Mouse (Mus musculus): ENCODE data around the gene Stmnd1. TPM values are rescaled to one million over a fixed set of nuclear protein-coding genes. Genes with fewer than 3 reads are reported as not detected.
"Not testable (repeated sequence)": the region's sequence is repeated elsewhere in the genome, so short reads cannot be mapped to it uniquely, and the experiment has no call there.

Stmnd1 gene
- polyA plus RNA-seq, 1 experiment from 2014 or later: not detected

DNA sequence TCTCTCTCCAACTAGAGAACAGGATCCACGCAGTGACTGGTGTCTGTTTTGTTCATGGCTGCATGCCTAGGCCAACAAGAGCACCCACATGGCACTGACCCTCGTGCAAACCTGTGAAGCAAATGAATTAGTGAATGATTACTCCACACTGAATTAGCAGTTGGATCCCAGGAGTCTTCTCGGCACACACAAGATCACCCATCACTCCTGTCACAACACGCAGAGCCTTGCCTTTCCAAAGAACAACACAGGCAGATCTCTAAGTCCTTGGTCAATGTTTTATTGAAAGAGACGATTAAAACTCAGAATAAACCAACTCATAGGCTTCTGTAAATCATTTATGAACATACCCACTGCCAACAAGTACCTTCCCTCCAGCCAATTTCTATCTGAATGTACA is 39.7 kb downstream of the Stmnd1 start:
- ATAC-seq (ENCODE audit: insufficient read depth, low FRiP score, low TSS enrichment): no peak
- Histone ChIP-seq H3K4me1 (ENCODE audit: control insufficient read depth, insufficient read depth, low read length) (no peaks in the 10 kb centered on the region), H3K4me2 (ENCODE audit: low read depth) (no peak overlapping the region), H3K27ac (ENCODE audit: low read depth, low read length) (no peak overlapping the region), H3K27me3 (ENCODE audit: control insufficient read depth, insufficient read depth, low read length) (no peaks in the 10 kb centered on the region), H3K9me3 (ENCODE audit: control insufficient read depth, low read length) (no peaks in the 10 kb centered on the region), H3K9ac (ENCODE audit: low read length) (no peak overlapping the region), H3K36me3 (ENCODE audit: control insufficient read depth, insufficient read depth, low read length) (no peaks in the 10 kb centered on the region), H3K4me3 (ENCODE audit: low read depth, low read length) (no peak overlapping the region)
- DNase-seq (ENCODE audit: low spot score): no peak
- WGBS: 85% methylated on average over 5 of the region's 5 CpGs

DNA sequence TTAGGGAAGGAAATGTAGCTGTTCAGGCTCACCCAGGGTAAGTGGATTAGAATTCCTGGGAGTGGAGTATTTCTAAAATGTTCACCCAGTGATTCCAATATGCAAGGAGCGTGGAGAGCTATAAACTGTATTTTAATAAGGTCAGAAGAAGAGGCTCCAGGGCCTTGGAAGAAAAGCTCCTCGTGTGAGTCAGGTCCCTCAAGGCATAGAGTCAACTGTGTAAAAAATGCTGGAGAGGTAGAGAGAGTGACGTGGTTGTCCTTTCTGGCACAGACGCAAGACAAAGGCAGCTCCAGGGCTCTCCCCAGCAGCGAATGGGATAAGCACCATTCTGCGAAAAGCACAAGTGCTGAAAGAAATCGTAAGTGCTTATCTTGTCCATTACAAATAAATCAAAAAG is 41.6 kb downstream of the Stmnd1 start:
- no peak for DNase-seq (ENCODE audit: low spot score)
- H3K9ac ChIP-seq (ENCODE audit: low read length): no peak overlapping the region
- H3K36me3 ChIP-seq (ENCODE audit: control insufficient read depth, insufficient read depth, low read length): no peaks in the 10 kb centered on the region
- no peak for ATAC-seq (ENCODE audit: insufficient read depth, low FRiP score, low TSS enrichment)
- H3K4me3 ChIP-seq (ENCODE audit: low read depth, low read length): no peak overlapping the region
- H3K27ac ChIP-seq (ENCODE audit: low read depth, low read length): no peak overlapping the region
- no peaks in the 10 kb centered on the region for H3K4me1 ChIP-seq (ENCODE audit: control insufficient read depth, insufficient read depth, low read length)
- 92% methylated on average over 7 of the region's 7 CpGs for WGBS
- no peak overlapping the region for H3K4me2 ChIP-seq (ENCODE audit: low read depth)
- no peaks in the 10 kb centered on the region for H3K9me3 ChIP-seq (ENCODE audit: control insufficient read depth, low read length)
- H3K27me3 ChIP-seq (ENCODE audit: control insufficient read depth, insufficient read depth, low read length): no peaks in the 10 kb centered on the region

DNA sequence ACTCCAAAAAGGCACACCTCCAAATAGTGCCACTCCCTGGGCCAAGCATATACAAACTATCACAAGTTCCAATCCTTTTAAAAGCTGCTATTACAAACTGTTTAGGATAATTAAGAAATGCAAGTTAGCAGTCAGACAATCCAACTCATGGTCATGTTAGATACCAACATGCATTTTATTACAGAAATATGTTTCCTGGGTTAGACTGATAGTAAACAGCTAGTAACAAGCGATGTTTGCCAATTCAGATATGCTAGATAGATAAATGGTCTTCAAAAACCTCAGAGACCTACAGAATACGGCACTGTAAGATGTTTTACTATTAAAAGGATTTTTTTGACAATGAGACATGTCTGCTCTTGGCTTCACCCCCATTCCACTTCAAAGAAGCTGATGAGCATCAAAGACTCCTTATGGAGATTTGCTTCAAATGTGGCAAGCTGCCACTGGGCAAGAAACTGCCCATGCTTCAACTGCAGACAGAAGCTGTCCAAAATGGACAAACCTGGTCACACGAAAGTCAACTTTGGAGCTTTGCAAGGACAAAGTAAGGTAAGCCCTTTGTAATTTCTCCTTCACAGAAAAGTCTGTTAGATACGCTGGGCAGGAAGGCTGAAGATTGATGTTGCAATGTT is 52.9 kb downstream of the Stmnd1 start:
- no peak for ATAC-seq (ENCODE audit: insufficient read depth, low FRiP score, low TSS enrichment)
- WGBS: 89% methylated on average over 4 of the region's 4 CpGs
- no peaks in the 10 kb centered on the region for H3K9me3 ChIP-seq (ENCODE audit: control insufficient read depth, low read length)

DNA sequence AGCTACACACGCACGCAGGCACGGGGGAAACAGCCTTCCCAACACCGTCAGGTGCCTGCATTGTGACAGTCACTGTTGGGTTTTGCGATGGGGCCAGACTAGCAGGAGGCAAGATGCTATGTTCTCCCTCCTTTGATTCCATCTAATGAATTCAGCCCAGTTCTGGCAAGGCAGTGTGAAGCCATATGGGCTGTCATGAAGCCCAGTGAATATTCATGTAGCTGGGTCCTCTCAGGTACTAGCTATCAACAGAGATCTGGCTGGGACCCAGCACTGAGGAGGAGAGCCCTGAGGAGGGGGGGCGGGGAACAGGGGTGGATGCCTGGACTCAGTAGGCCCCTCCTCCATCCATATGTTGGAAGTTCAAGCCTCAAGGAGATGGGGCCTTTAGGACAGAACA is 61.5 kb downstream of the Stmnd1 start:
- Histone ChIP-seq H3K9me3 (ENCODE audit: control insufficient read depth, low read length) (no peaks in the 10 kb centered on the region), H3K9ac (ENCODE audit: low read length) (no peak overlapping the region), H3K27ac (ENCODE audit: low read depth, low read length) (no peak overlapping the region), H3K4me3 (ENCODE audit: low read depth, low read length) (no peak overlapping the region), H3K4me2 (ENCODE audit: low read depth) (no peak overlapping the region), H3K27me3 (ENCODE audit: control insufficient read depth, insufficient read depth, low read length) (no peaks in the 10 kb centered on the region), H3K36me3 (ENCODE audit: control insufficient read depth, insufficient read depth, low read length) (no peaks in the 10 kb centered on the region), H3K4me1 (ENCODE audit: control insufficient read depth, insufficient read depth, low read length) (no peaks in the 10 kb centered on the region)
- no peak for DNase-seq (ENCODE audit: low spot score)
- no peak for ATAC-seq (ENCODE audit: insufficient read depth, low FRiP score, low TSS enrichment)
- 80% methylated on average over 6 of the region's 6 CpGs for WGBS

More for the DNA sequence above, 52.9 kb downstream of the Stmnd1 start:
- Histone ChIP-seq H3K9ac (ENCODE audit: low read length) (no peak overlapping the region), H3K4me1 (ENCODE audit: control insufficient read depth, insufficient read depth, low read length) (no peaks in the 10 kb centered on the region), H3K4me3 (ENCODE audit: low read depth, low read length) (no peak overlapping the region), H3K27ac (ENCODE audit: low read depth, low read length) (no peak overlapping the region), H3K27me3 (ENCODE audit: control insufficient read depth, insufficient read depth, low read length) (no peaks in the 10 kb centered on the region), H3K4me2 (ENCODE audit: low read depth) (no peak overlapping the region), H3K36me3 (ENCODE audit: control insufficient read depth, insufficient read depth, low read length) (no peaks in the 10 kb centered on the region)
- DNase-seq (ENCODE audit: low spot score): no peak

DNA sequence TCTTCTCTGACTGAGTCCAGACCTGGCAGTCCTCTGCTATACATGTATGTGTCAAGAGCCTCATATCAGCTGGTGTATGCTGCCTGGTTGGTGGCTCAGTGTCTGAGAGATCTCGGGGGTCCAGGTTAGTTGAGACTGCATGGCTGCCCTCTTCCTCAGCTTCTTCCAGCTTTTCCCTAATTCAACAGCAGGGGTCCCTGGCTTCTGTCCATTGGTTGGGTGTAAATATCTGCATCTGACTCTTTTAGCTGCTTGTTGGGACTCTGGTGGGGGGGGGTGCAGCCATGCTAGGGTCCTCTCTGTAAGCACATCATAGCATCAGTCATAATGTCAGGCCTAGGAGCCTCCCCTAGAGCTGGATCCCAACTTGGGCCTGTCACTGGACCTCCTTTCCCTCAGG is 62.8 kb downstream of the Stmnd1 start:
- 75% methylated on average over 1 of the region's 1 CpGs for WGBS
- ATAC-seq (ENCODE audit: insufficient read depth, low FRiP score, low TSS enrichment); DNase-seq (ENCODE audit: low spot score); H3K9me3 ChIP-seq (ENCODE audit: control insufficient read depth, low read length); H3K36me3 ChIP-seq (ENCODE audit: control insufficient read depth, insufficient read depth, low read length); H3K27me3 ChIP-seq (ENCODE audit: control insufficient read depth, insufficient read depth, low read length); H3K4me2 ChIP-seq (ENCODE audit: low read depth); H3K4me1 ChIP-seq (ENCODE audit: control insufficient read depth, insufficient read depth, low read length); H3K4me3 ChIP-seq (ENCODE audit: low read depth, low read length); H3K27ac ChIP-seq (ENCODE audit: low read depth, low read length); H3K9ac ChIP-seq (ENCODE audit: low read length): not testable (repeated sequence)

DNA sequence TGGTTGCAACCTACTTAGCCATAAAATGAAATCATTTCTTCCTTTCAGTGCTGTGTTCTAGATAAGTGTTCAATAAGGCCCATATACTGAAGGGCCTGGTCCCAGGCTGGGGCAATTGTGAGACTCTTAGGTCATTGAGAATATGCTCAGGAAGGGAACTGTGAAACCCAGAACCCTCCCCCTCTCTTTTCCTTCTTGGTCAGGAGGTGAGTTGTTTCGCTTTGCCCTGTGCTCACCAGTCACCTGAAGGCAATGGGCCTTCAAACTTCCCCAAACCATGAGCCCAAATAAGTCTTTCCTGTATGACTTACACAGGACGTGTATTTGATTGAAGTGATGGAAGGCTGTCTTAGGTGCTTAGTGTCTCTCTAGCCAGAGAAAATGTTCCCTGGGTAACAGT is 64.3 kb downstream of the Stmnd1 start:
- H3K9me3 ChIP-seq (ENCODE audit: control insufficient read depth, low read length): no peaks in the 10 kb centered on the region
- H3K9ac ChIP-seq (ENCODE audit: low read length): no peak overlapping the region
- H3K27me3 ChIP-seq (ENCODE audit: control insufficient read depth, insufficient read depth, low read length): no peaks in the 10 kb centered on the region
- H3K4me2 ChIP-seq (ENCODE audit: low read depth): no peak overlapping the region
- 85% methylated on average over 2 of the region's 2 CpGs for WGBS
- H3K36me3 ChIP-seq (ENCODE audit: control insufficient read depth, insufficient read depth, low read length): no peaks in the 10 kb centered on the region
- no peak overlapping the region for H3K4me3 ChIP-seq (ENCODE audit: low read depth, low read length)
- no peaks in the 10 kb centered on the region for H3K4me1 ChIP-seq (ENCODE audit: control insufficient read depth, insufficient read depth, low read length)
- no peak for ATAC-seq (ENCODE audit: insufficient read depth, low FRiP score, low TSS enrichment)
- DNase-seq (ENCODE audit: low spot score): no peak
- H3K27ac ChIP-seq (ENCODE audit: low read depth, low read length): no peak overlapping the region

DNA sequence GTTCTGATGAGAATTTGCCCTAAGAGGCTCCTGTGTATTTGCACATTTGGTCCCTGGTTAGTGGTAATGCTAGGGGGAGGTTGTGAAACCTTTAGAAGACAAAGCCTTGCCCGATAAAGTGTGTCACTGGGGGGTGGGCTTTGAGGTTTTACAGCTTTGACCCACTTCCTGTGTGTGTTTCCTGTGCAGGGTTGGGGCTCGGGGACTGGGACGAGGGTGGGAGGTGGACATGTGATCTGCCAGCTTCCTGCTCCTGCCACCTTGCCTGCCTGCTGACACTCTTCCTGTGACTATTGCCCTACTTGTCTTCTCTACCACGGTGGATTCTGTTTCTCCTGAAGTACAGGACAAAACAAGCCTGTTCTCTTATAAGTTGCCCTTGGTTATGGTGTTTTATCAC is 66.4 kb downstream of the Stmnd1 start:
- Histone ChIP-seq H3K9ac (ENCODE audit: low read length) (no peak overlapping the region), H3K4me3 (ENCODE audit: low read depth, low read length) (no peak overlapping the region), H3K27ac (ENCODE audit: low read depth, low read length) (no peak overlapping the region), H3K4me1 (ENCODE audit: control insufficient read depth, insufficient read depth, low read length) (no peaks in the 10 kb centered on the region), H3K36me3 (ENCODE audit: control insufficient read depth, insufficient read depth, low read length) (no peaks in the 10 kb centered on the region), H3K27me3 (ENCODE audit: control insufficient read depth, insufficient read depth, low read length) (no peaks in the 10 kb centered on the region), H3K4me2 (ENCODE audit: low read depth) (no peak overlapping the region), H3K9me3 (ENCODE audit: control insufficient read depth, low read length) (no peaks in the 10 kb centered on the region)
- DNase-seq (ENCODE audit: low spot score) (no peak), ATAC-seq (ENCODE audit: insufficient read depth, low FRiP score, low TSS enrichment) (no peak)
- WGBS: 48% methylated on average over 4 of the region's 4 CpGs

DNA sequence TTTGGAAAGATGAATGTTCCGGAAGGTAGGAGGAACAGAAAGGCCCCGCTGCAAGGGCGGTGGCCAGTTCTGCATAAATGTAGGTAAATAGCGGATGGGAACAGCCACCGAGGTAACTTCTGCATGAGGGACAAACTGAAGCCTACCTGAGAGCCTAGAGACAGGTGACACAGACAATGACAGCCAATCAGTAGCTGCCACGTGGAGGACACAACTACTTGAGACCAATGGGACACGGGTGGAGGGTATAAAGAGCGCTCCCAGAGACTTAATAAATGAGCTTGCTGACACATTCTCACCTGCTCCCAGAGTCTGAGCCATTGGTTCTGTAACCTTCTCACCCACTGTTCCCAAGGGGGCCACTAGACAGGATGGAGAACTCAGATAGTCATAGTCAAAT is 67.1 kb downstream of the Stmnd1 start:
- Histone ChIP-seq H3K9me3 (ENCODE audit: control insufficient read depth, low read length) (no peaks in the 10 kb centered on the region), H3K4me1 (ENCODE audit: control insufficient read depth, insufficient read depth, low read length) (no peaks in the 10 kb centered on the region), H3K9ac (ENCODE audit: low read length) (no peak overlapping the region), H3K4me2 (ENCODE audit: low read depth) (no peak overlapping the region), H3K27me3 (ENCODE audit: control insufficient read depth, insufficient read depth, low read length) (no peaks in the 10 kb centered on the region), H3K36me3 (ENCODE audit: control insufficient read depth, insufficient read depth, low read length) (no peaks in the 10 kb centered on the region), H3K4me3 (ENCODE audit: low read depth, low read length) (no peak overlapping the region), H3K27ac (ENCODE audit: low read depth, low read length) (no peak overlapping the region)
- 93% methylated on average over 8 of the region's 8 CpGs for WGBS
- no peak for DNase-seq (ENCODE audit: low spot score)
- ATAC-seq (ENCODE audit: insufficient read depth, low FRiP score, low TSS enrichment): no peak

DNA sequence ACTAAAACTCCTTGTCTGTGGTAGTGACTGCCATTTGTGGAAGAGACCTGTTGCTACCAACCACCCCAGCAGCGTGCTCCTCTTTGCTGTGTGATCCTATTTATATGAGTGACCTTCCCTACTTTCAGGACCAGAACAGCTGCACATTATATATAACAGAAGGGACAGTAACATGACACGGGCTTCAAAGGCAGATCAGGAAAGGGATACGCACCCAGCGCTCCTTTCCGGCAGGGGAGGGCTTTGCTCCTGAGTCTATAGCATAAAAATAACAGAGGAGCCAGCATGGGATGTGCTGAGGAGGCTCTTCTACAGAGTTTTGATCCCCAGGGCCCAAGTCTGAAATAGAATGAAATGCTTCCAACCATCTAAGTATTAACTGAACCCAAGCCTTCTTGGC is 67.9 kb downstream of the Stmnd1 start:
- H3K4me1 ChIP-seq (ENCODE audit: control insufficient read depth, insufficient read depth, low read length): no peaks in the 10 kb centered on the region
- no peaks in the 10 kb centered on the region for H3K36me3 ChIP-seq (ENCODE audit: control insufficient read depth, insufficient read depth, low read length)
- H3K9me3 ChIP-seq (ENCODE audit: control insufficient read depth, low read length): no peaks in the 10 kb centered on the region
- 61% methylated on average over 5 of the region's 5 CpGs for WGBS
- no peak overlapping the region for H3K9ac ChIP-seq (ENCODE audit: low read length)
- DNase-seq (ENCODE audit: low spot score) (no peak), ATAC-seq (ENCODE audit: insufficient read depth, low FRiP score, low TSS enrichment) (no peak)
- no peak overlapping the region for H3K4me2 ChIP-seq (ENCODE audit: low read depth)
- H3K27ac ChIP-seq (ENCODE audit: low read depth, low read length): no peak overlapping the region
- H3K27me3 ChIP-seq (ENCODE audit: control insufficient read depth, insufficient read depth, low read length): no peaks in the 10 kb centered on the region
- H3K4me3 ChIP-seq (ENCODE audit: low read depth, low read length): no peak overlapping the region
